Comparison of ENCODE assay signal across 8 mouse cellular contexts in the genomic region with DNA sequence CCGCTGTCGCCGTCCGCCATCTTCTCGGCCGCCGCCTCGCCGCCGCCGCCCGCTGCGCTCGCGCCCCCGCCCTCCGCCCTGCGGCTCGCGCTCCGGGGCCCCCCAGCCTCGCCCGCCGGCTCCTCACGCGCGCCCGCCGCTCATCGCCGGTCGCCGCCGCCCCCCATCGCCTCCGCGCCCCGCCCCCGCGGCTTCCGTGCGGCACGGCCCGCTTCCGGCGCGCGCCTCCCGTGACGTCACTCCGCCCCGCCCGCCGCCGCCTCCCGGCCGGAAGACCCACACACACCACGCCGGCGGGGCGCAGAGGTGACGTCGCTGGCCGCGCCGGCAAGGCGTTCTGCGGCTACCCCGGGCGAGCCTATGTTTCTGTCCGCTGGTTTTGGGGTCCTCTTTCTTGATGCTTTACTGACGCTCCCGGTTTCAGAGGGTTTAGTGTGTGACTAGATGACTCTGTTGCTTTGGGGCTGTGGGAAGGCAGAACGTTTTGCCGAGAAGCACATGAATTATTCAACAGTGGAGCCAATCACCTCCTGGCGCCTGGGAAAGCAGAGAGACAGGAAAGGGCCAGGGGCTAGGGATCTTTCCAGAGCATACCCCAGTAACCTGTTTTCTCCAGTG. TPM values are rescaled to one million over a fixed set of nuclear protein-coding genes. Genes with fewer than 3 reads are reported as not detected.
DNase-seq lines count a peak whose midpoint lies in the region; ATAC-seq and TF ChIP-seq lines count a peak whose summit lies in the region.

A gene (minus strand): TSS at position 51 of the 618 bp plus-strand sequence.

- H3K27ac ChIP-seq in gastrocnemius, adult 2 months: peak within 1 kb of the TSS; percentile 94
- peak within 1 kb of the TSS; percentile 99 for H3K27ac ChIP-seq in hindbrain, postnatal 0 days
- peak within 1 kb of the TSS; percentile 97 for H3K27ac ChIP-seq in left cerebral cortex, adult 2 months
- H3K27ac ChIP-seq in macrophage: peak within 1 kb of the TSS; percentile 65

- H3K9me3 ChIP-seq in hindbrain, postnatal 0 days (ENCODE audit: low read length): no peaks in the 10 kb centered on the region

- peaks cover 9% of the 10 kb centered on the region; the same call in 1 of the 2 replicates for H3K4me1 ChIP-seq in hindbrain, postnatal 0 days (ENCODE audit: insufficient read depth, low read length)

- peak within 1 kb of the TSS; percentile 96 for H3K4me3 ChIP-seq in gastrocnemius, adult 2 months
- peak within 1 kb of the TSS; percentile 91 for H3K4me3 ChIP-seq in hindbrain, postnatal 0 days (ENCODE audit: low read length)
- peak within 1 kb of the TSS; percentile 89 for H3K4me3 ChIP-seq in left cerebral cortex, adult 2 months
- H3K4me3 ChIP-seq in macrophage (ENCODE audit: inconsistent target): peak within 1 kb of the TSS; percentile 73

- DNase-seq in ZHBTc4 (ENCODE audit: low read depth, low spot score): peak; percentile 90
- DNase-seq in cerebellum, postnatal 4 days (ENCODE audit: low spot score in 2 of 2): peak; percentile 79 to 94
- peak; percentile 96 for DNase-seq in gastrocnemius, adult 2 months
- peak; percentile 96 for DNase-seq in hindbrain, postnatal 0 days (ENCODE audit: low spot score)
- peak; percentile 95 for DNase-seq in left cerebral cortex, adult 2 months (ENCODE audit: extremely low spot score in 1 of 2, low spot score in 2 of 2)
- DNase-seq in retina, postnatal 7 days (ENCODE audit: low read depth, low spot score): peak; percentile 81
- peak; percentile 84 to 89 for DNase-seq in urinary bladder, adult 18-20 months (ENCODE audit: low spot score in 2 of 2)

- no peak for TF ChIP-seq CTCF in gastrocnemius, adult 2 months (IDR thresholded peaks at IDR 0.05)
- TF ChIP-seq CTCF in hindbrain, postnatal 0 days (IDR thresholded peaks at IDR 0.05; ENCODE audit: low read depth): 0 out of 2 replicates have a peak, but pooled peaks have one; percentile 4
- TF ChIP-seq CTCF in left cerebral cortex, adult 2 months (IDR thresholded peaks at IDR 0.05): no peak; the same call in 1 of the 2 replicates

- H3K4me2 ChIP-seq in hindbrain, postnatal 0 days (ENCODE audit: low read depth, low read length): peak within 1 kb of the TSS; percentile 98

- peak within 1 kb of the TSS; percentile 95 for H3K9ac ChIP-seq in hindbrain, postnatal 0 days (replicated peaks; ENCODE audit: low read length)

- no peaks in the 10 kb centered on the region for H3K36me3 ChIP-seq in hindbrain, postnatal 0 days (ENCODE audit: insufficient read depth, low read length)
- H3K36me3 ChIP-seq in macrophage (ENCODE audit: inconsistent target): no peaks in the 10 kb centered on the region

- 1% methylated on average over 36 of the region's 76 CpGs for WGBS in hindbrain, postnatal 0 days
- 0% methylated on average over 17 of the region's 76 CpGs for WGBS in macrophage (ENCODE audit: missing documents)

- peak; percentile 95 for ATAC-seq in hindbrain, postnatal 0 days

- no peaks in the 10 kb centered on the region for H3K27me3 ChIP-seq in hindbrain, postnatal 0 days (ENCODE audit: insufficient read depth, low read length)

- peaks cover 40% of the 10 kb centered on the region for H3K79me2 ChIP-seq in macrophage (ENCODE audit: inconsistent target)

- intact Hi-C loops in gastrocnemius, adult 2 months (cut with DNase I): loop anchor here (2.0 to 5.0 kb wide), 2 partner anchors 31 to 51 kb away; a partner anchor contains a TSS
- intact Hi-C loops in left cerebral cortex, adult 2 months (cut with DNase I): loop anchor here (1.0 to 10.0 kb wide), 5 partner anchors 32 to 589 kb away; a partner anchor contains a TSS

RNA-seq across cellular contexts. Expression of the gene that starts here (rescaled TPM):
- 10 to 100 TPM; 19.9 to 23.5 TPM for total RNA-seq in gastrocnemius, adult 2 months (2021)
- 35.9 and 36.9 TPM in 2 replicates for total RNA-seq in hindbrain, postnatal 0 days (2014; rRNA removed)
- 17.1 and 17.9 TPM in 2 replicates for polyA plus RNA-seq in hindbrain, postnatal 0 days (2015; fragmentation: Nextera tagmentation; extraction: Ambion mirVana)
- total RNA-seq in left cerebral cortex, adult 2 months (2021): 100 to 1,000 TPM; 279 to 284 TPM
- 10 to 100 TPM; 24.8 to 61.9 (median 42.8) TPM for total RNA-seq in macrophage (2018; cell fraction: chromatin; rRNA removed)
- total RNA-seq in macrophage (2018; cell fraction: cytosol; rRNA removed): 10 to 100 TPM; 26.5 to 68.4 (median 42.4) TPM
- total RNA-seq in macrophage (2018; cell fraction: nucleus; rRNA removed): 10 to 100 TPM; 41.5 to 75.6 (median 54.1) TPM
- 23.4 to 30.1 TPM (median 28.8 TPM) in 3 replicates for polyA plus RNA-seq in macrophage (2018)

Comparison
In these comparisons a context has a peak if more than half of its experiments do, and no peak if none do; other contexts are left out.
1. Peak in every context shown above with its lines: DNase-seq, ATAC-seq, H3K4me3 ChIP-seq and H3K27ac ChIP-seq.